Mouse (Mus musculus) stomach, postnatal 0 days (tissue): Measurements from ENCODE around the gene Amd1.
"Not testable (repeated sequence)": the region's sequence is repeated elsewhere in the genome, so short reads cannot be mapped to it uniquely, and the experiment has no call there.

Experiments used
- CTCF ChIP-seq: IDR thresholded peaks from 2 replicates; pipeline ENCODE4 v1.5.1; 2016; ENCODE audit warnings: antibody characterized with exemption, low read depth, mild to moderate bottlenecking, moderate library complexity
- EP300 ChIP-seq: optimal IDR thresholded peaks from 2 replicates; pipeline ENCODE3; 2016; ENCODE audit warnings: antibody characterized with exemption

DNA sequence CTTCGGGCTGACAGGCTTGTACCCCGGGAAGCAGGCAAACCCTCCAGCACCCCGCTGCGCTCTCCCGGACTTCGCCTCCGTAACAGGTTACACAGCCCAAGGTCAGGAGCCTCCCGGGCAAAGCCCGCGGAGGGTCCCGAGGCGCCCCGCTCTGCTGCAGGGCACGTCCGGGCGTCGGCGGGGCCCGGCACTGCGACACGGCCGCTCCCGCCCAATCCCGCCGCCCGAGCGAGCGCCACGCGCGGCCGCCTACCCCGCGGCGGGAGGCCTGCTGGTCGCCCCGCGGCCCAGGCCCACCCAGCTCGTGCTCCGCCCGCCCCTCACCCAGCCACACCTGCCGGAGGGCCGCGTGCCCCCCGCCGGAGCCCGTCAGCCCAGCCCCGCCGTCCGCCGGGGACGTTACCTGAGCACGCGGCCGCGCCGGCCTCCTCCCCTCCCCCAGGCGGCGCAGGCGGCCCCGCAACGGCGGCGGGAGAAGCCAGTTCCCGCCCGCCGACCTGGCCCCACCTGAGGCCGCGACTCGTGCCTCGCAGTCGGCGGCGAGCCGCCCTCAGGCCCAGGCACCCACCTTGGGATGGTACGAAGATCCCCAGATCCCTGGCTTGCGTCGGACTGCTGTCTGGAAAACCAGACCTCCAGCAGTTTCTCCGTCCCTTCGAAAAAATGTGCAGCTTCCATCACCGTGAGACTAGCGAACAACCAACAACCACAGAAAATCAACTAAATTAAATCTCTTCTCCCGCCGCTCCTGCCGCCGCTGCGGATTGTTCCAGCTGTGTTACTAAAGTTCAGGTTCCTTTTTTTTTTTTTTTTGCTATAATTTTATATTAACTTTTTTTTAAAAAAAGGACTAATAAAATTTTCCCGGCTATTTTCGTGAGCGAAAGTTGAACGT is 558 bp downstream of the Amd1 start:
- TF ChIP-seq CTCF = peak; percentile 20; the same call in 1 of the 2 replicates
- TF ChIP-seq EP300 = not testable (repeated sequence)
